Mouse (Mus musculus): Measurements from ENCODE around the gene Acly.

The Acly gene

DNA sequence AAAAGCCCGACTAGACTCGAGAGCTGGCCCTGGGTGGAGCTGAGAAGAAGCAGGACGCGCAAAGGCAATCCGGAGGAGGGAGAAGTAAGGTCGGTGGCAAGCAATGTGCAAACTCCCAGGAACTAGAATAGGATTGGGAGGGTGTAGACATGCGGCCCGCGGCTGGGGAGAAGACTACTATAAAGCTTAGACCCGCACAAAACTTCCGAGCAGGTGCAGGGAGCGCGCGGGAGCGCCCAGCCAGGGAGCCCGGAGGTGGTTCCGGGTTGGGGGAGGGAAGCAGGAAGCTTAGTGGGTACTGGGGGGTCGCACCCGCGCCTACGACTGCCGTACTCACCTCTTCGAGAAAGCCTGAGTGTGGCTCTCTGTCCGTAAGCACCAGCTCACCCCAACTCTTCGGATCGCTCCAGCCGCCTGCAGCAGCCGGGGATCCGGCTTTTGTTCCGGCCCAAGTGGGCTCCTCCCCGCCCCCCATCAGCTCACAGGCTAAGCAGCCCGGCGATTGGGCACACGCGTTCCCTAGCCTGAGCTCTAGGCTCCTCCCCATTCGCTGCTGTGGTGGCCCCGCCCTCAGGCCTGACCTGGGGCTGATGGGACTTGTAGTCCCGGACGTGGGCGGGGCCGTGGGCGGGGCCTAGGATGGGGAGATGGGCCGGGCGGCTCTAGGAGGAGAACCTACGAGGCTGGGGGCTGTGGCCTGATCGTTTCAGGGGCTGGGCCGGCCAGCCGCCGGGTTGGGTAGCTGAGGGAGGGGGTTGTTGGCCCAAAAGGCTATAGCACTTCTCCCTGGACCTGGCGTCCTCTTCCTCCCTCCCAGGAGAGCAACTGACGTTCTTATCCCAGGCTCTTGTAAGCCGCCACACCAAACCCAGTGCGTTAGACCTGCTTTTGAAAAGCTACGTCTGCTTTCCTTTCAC lies at the start of gene Acly:
Gene Acly, minus strand, starts transcription at position 543 of the 917 bp plus-strand sequence.
- peak; percentile 89 for DNase-seq (ENCODE audit: low read depth in 1 of 2, low spot score in 2 of 2)

DNA sequence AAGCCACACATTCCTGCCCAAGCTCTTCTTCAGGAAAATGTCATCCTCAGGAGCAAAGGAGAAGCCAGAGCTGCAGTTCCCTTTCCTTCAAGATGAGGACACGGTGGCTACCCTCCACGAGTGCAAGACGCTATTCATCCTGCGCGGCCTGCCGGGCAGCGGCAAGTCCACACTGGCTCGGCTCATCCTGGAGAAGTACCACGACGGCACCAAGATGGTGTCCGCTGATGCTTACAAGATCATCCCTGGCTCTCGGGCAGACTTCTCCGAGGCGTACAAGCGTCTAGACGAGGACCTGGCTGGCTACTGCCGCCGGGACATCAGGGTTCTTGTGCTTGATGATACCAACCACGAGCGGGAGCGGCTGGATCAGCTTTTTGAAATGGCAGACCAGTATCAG lies 48.5 kb upstream of the Acly start:
- DNase-seq (ENCODE audit: low read depth in 1 of 2, low spot score in 2 of 2) = no peak

DNA sequence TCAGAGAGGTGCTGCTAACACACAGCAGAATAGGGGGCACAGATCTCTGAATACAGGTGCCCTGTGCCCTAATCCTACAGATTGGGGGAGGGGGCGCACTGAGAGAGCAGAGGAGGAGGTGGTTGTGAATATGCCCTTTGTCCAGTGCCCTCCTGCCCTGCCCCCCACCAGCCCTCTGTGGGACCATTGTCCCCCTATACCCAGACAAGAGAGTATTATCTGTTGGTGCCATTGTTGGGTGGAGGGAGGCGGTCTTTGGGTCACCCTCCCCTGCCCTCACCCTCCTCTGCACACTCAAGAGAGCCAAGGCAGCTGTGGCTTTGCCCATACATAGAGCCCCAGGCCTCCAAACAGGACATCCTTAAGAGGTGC lies 47.7 kb upstream of the Acly start:
- no peak for DNase-seq (ENCODE audit: low read depth in 1 of 2, low spot score in 2 of 2)

DNA sequence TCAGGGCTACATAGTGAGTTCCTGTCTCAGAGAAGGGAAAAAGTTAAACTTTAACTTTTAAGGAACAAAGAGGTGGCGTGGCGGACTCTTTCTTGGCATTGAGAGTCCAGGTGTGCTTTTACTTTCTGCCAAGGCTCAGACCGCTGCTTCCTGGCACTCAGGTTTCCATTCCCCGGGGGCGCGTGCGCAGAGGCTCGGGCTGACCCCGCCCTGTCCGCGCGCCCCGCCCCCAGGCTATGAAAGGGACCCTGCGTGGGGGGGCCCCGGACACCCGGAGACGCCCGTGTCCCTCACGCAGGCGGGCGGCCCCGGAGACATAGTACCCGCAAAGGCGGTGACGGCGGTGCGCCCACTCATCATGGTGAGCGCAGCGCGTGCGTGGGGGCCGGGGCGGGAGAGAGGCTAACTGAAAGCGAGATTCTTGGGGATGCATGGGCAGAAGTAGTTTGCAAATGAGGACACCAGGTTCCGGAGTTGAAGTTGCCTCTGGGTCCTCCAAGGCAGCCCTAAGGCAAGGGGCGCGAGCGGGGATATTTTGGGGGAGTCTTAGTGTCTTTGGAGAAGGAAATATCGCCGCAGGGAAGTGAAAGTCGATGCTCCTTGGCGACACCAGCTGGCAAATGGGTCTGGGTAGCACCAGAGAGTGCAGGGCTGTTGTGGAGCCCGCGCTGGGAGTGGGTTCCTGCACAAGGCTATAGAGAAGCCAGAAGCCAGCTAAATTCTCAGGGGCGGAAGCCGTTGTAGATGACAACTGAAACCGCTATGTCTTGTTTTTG lies 47.1 kb upstream of the Acly start, which contains the start of gene Cnp:
Gene Cnp, plus strand, starts transcription at position 197 of the 776 bp plus-strand sequence.
- DNase-seq (ENCODE audit: low read depth in 1 of 2, low spot score in 2 of 2) = peak; percentile 18 to 30

DNA sequence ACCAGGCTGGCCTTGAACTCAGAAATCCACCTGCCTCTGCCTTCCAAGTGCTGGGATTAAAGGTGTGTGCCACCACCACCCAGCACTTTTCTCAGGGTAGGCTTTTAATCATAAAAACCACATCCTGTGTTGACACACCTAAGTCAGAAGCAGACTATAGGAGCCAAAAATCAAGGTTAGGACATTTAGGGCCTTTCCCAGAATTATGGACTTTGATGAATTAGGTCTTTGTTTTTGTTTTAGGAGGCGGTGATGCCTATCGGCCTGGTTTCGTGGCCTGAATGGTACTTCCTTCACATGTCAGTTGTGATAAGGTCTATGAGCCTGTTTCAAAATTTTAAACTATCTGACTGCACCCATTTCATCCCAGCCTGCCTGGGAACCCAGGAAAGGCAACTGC lies 46.4 kb upstream of the Acly start:
- DNase-seq (ENCODE audit: low read depth in 1 of 2, low spot score in 2 of 2) = no peak

DNA sequence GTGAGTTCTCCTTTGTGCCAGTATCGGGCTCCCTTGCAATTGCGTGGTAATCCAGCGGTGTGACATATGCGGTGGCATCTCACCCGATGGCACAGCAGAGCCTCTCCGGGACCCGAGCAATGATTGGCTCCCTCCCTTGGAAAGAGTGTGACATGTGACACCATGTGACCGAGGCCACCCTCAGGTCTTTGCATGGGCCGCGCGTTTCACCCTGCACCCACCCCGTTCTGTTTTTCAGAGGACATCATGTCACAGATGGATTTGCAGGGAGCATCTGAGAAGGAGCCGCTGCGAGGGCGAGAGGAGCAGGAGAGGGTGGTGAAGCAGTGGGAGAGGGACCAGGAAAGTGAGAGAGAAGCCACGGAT lies 43.4 kb upstream of the Acly start:
- no peak for DNase-seq (ENCODE audit: low read depth in 1 of 2, low spot score in 2 of 2)

DNA sequence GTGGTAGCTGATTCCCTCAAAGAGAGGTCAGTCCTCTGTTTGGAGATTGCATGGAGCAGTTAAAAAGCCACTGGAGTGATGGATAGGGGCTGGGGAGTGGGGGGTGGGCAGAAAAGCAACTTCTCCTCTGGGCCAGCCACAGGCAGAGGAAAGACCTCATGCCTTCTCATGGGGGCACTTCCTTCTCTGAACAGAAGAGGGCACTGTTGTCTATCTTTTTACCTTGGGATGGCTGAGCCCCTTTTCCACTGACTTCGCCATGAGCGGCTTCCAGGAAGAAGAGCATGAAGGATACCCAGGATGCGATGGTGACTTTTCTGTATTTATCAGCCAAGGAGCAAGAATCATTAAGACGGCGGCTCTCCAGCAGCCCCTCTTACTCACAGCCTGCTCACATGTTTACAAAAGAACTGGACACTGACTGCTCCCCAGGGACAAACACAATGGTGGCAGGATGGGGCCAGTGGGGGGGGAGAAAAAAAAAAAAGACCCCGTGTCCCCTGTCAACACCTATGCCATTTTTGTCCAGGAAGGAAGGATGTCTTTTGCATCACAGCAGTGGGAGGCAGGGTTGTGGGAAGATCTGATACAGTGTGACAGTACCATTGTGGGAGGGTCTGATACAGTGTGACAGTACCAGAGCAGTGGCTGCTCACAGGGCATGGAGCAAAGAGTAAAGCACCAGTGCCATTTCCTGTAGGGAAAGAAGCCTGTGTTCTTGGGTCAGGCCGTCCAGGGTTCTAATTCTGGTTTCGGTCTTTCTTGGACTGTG lies 42.8 kb upstream of the Acly start:
- DNase-seq (ENCODE audit: low read depth in 1 of 2, low spot score in 2 of 2) = peak; percentile 34 to 40

DNA sequence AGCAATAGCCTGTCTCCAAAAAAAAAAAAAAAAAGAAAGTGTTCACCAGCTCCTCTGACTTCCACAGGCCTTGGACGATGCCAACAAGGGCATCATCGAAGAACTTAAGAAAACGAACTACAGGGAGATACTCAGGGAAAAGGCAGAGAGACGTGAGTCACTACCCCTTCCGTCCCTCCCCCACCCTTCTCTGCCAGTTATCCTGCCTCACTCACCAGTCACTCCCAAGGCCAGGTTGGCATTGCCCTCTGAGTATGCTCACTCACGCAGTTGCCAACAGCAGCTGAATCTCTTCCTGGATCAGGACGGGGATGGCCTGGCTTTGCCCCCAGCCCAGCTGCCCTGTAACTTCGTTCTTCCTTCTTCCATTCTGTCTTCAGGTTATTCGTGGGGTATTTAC lies 42.0 kb upstream of the Acly start:
- no peak for DNase-seq (ENCODE audit: low read depth in 1 of 2, low spot score in 2 of 2)

DNA sequence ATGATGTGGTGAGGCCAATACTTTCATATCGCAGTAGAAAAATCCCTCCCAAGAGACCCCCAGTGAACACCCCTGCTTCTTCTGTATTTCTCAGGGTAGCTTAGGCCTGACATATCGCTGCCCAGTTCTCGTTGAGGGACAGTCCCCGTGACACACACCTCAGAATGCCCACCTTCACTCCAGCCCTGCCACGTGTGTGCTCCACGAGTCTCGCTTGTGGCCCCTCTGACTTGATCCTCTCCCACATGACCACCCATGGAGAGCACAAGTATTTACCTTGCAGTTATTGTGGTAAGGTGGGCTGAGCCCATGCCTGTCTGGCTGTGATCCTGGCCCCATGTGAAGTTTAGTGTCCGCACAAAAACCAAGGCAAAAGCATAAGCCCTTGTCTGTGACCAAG lies 40.9 kb upstream of the Acly start:
- DNase-seq (ENCODE audit: low read depth in 1 of 2, low spot score in 2 of 2) = no peak

DNA sequence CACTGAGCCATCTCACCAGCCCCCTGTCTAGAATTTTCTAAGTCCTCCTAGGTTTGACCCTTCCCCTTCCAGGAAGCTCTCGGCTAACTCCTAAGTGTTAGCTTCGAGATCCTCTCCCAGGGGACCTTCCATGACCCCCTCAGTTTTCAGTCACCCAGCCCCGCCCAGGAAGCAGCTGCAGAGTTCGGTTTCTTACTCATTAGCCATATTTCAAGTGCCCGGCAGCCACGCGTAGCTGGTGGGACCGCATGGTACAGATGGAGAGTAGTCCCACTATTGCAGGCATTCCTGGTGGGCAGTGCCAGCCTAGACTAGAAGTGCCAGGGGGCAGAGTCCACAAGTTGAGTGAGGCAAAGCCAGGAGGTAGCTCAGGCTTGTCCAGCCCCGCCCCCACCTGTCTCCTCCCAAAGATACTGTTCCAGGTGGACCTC lies 40.0 kb upstream of the Acly start:
- DNase-seq (ENCODE audit: low read depth in 1 of 2, low spot score in 2 of 2) = no peak

DNA sequence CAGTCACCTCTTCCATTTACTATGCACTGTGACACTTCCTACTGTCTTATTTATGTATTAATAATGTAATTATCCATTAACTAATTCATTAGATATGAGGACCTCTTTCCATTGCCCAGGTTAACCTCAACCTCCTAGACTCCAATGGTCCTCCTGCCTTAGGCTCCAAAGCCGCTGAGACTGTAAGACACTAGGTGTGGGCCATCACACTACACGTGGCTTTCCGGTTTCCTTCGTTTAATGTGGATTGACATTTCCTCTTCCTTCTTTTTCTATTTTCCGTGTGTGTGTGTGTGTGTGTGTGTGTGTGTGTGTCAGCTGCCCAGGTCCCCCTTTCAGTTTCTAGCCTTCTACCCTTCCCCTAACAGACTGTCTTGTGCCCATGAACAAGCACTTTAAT lies 39.4 kb upstream of the Acly start:
- no peak for DNase-seq (ENCODE audit: low read depth in 1 of 2, low spot score in 2 of 2)

DNA sequence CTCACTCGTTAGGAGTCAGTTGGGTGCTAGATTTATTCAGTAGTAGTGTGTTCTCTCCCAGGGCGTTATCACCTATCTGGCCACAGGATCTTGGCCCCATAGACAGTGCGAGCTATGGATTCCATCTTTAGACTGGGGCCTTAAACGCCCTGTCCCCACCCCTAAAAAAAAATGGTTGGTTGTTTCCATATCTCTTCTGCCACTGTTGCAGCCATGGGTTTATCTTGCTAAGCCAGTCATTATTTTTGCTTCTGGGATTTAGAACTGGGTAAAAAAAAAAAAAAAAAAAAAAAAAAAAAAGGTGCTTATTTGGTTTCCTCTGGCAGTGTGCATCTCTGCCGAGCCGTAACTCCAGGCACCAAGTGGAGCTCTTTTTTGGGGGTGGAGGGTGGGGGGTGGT lies 36.9 kb upstream of the Acly start:
- no peak for DNase-seq (ENCODE audit: low read depth in 1 of 2, low spot score in 2 of 2)

DNA sequence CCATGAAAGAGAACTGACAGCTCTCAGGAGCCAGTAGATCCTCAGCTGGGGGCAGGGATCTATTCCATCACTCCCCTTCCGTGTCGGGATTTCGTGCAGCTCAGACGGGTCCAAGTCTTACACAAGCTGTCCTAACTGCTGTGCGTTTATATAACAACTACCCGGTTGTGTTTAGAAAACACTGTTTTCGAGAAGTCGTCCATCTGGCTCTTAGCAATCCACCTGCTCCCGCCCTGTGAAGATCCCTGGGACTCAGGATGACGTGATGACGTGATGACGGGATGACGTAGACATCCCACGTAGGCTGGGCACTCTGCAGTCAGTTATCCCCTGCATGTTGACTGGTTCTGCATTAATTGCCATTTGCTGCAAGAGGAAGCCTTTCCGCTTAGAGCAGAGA lies 36.5 kb upstream of the Acly start:
- no peak for DNase-seq (ENCODE audit: low read depth in 1 of 2, low spot score in 2 of 2)

DNA sequence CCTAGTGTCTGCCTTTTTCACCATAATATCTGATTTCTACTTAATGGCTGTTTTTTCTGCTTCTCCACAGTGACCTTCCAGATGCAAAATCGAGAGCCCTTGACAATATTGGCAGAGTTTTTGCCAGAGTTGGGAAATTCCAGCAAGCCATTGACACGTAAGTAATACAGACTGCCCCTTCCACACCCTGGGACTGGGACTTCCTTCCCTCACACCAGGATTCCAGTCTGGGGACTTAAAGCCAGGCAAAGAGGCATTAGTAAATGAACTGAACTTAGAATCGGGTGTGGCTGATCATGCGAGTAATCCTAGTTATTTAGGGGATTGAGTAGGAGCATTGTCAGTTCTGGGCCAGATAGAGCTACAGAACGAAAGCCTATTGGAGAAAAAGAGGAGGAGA lies 33.9 kb upstream of the Acly start:
- DNase-seq (ENCODE audit: low read depth in 1 of 2, low spot score in 2 of 2) = no peak

DNA sequence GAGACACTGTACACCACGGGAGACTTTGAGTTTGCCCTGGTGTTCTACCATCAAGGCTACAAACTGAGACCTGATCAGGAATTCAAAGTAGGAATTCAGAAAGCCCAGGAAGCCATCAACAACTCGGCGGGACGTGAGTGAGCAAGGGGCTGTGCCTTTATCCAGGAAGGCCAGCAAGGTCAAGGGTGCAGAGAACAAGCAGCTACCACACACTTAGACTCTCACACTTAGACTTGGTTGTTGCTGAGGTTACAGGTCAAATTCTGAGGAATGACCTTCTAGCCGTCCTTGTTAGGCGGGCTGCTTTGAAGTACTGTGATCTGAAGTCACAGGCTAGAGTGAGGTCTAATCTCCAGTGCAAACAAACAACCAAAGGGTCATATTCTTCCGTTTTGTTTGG lies 31.7 kb upstream of the Acly start:
- no peak for DNase-seq (ENCODE audit: low read depth in 1 of 2, low spot score in 2 of 2)

DNA sequence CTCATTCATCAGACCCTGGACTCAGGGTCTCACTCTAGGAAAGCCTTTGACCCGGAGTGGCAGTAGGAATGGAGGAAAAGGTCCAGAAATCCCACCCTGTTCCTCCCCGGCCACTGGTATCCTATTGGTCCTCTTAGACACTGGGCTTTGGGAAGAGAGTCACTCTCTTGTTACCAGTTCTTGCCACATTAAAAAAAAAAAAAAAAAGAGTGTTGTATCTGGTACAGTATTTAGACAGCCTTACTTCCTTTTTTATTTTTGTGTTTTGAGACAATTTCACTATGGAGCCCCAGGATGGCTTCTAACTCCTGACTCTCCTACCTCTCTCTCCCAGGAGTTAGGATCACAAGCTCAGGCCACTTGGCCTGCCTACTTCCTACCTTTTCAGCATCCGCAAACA lies 29.8 kb upstream of the Acly start:
- DNase-seq (ENCODE audit: low read depth in 1 of 2, low spot score in 2 of 2) = no peak

DNA sequence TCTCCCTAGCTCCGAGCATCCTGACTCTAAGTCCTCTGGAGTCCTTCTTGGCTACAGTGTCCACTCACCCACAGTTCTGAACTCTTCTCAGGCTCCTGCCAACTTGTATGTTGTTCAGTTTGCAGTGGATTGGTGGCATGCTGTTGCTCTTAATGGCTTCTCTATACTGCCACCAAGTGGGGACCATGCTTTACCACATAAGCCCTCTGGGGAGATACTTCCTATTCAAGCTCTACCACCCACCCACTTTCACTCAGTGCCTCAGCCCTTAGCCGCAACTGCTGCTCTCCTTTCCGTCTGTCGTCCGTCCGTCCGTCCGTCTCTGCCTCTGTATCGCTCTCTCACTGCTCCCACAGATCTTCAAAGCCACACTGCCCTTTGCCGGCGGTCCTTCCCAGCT lies 27.8 kb upstream of the Acly start:
- DNase-seq (ENCODE audit: low read depth in 1 of 2, low spot score in 2 of 2) = no peak

DNA sequence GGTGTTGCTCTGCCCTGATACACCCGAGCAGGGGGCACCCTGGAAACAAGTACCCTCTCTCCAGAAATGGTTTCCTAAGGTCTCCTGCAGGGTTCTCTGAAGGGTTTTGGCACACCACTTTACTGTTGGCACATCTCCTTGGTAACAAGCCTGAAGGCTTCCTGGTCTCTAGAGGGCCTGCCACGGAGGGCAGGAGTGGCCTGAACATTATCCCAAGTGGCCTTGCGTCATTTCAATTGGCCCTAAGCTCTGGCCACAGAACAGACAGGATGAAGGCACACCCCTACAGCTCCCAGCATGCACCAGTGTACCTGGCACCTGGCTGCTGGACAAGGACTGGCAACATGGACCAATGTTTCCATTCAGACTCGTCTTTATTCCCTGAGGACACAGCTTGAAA lies 25.0 kb upstream of the Acly start:
- no peak for DNase-seq (ENCODE audit: low read depth in 1 of 2, low spot score in 2 of 2)

DNA sequence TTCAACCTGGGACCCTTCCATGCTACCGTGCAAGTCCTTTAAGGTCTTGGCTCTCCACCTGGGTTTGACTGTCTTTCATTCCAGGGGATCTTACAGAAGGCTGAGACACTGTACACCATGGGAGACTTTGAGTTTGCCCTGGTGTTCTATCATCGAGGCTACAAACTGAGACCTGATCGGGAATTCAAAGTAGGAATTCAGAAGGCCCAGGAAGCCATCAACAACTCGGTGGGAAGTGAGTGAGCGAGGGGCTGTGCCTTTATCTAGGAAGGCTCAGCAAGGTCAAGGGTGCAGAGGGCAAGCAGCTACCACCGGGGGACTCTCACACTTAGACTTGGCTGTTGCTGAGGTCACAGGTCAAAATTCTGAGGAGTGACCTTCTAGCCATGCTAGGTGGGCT lies 22.3 kb upstream of the Acly start:
- no peak for DNase-seq (ENCODE audit: low read depth in 1 of 2, low spot score in 2 of 2)

DNA sequence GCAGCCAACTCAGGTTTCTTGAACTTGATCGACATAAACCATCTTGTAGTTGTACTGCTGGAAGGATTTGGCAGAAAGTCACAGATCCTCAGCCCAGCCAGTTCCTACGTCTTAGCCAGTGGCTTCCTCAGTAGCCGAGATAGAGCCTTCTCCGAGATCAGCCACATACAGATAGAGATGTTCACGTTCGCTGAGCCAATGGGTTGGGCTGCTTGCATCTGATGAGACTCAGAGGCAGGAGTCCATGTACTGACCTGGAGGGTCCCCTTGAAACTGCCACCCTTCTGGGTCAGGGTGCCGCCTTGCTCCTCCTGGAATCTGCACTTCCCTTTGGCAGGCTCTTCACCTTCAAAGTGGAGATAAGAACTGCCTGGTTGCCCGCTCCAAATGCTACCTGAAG lies 21.7 kb upstream of the Acly start:
- no peak for DNase-seq (ENCODE audit: low read depth in 1 of 2, low spot score in 2 of 2)

DNA sequence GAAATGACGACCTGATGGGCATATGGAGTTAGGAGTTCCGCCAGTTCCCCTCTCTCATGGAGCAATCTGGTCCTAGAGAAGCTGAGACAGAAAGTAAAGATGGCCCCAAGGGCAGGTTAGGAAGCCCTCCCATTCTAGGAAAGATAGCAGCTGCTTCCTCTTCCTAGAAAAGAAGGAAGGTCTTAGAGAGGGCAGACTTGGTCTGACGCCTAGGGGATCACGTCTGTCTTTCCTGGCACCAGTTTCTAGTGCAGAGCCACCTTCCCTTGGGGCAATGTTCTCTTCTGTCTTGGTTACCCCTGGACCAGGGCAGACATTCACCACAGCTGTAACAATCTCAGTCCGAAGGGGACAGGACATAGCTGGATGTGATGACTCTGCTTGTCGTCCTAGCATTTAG lies 20.3 kb upstream of the Acly start:
- no peak for DNase-seq (ENCODE audit: low read depth in 1 of 2, low spot score in 2 of 2)

DNA sequence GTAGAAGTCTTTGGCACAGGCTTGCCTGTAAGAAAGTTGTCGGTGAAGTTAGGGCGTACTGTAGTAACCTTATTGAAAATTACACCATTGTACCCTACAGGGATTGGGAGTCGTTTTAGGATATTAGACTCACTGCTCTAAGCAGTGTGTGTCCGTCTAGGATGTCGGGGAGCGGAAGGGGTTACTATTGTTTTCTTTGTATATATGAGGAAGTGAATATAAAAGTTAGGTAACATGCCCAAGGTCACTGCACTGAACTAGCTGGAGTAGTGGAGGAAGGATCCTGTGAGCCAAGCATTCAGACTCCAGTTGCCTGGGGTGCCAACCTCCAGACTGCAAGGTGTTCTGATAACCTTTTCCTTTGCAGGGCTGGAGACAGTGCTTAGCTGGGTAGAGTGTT lies 19.2 kb upstream of the Acly start:
- no peak for DNase-seq (ENCODE audit: low read depth in 1 of 2, low spot score in 2 of 2)
